Mouse (Mus musculus): ENCODE measurements around the gene BC030867.

DNA sequence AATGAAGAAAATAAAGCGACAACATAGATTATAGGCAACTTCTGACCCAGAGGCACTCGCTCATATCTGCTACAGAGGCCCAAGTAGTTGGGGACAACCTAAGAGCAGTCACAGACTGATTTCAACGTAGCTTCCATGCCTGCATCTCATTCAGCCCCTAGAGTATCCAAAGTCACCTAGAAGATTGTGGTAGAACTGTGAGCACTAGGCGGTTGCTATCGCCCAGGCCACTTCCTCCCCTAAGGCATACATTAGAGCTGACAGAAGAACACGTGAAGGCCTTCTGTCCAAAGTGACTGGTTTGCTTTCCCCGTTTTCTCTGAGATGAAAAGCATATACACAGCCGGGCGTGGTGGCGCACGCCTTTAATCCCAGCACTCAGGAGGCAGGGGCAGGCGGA, 65.6 kb downstream of the BC030867 start:
- TF ChIP-seq CTCF (IDR thresholded peaks at IDR 0.05) (no peak), POLR2A (IDR thresholded peaks at IDR 0.05; ENCODE audit: insufficient read depth, low read depth, low read length) (no peak)
